Mouse (Mus musculus): Measurements from ENCODE around the gene Atxn7l1. TPM values are rescaled to one million over a fixed set of nuclear protein-coding genes. Genes with fewer than 3 reads are reported as not detected.
A peak's percentile ranks its signal among the peaks of the same experiment; 100 is the strongest.

The Atxn7l1 gene
- polyA plus RNA-seq, 1 experiment from 2014 or later: 10.8 TPM

GRCm38 (mm10) chr12:33315804-33316203 lies 168.3 kb downstream of the Atxn7l1 start:
- Histone ChIP-seq H3K36me3 (ENCODE audit: control insufficient read depth, insufficient read depth) (no peaks in the 10 kb centered on the region), H3K4me2 (ENCODE audit: low read depth, low read length) (peak overlapping the region; percentile 39), H3K9me3 (replicated peaks; ENCODE audit: control insufficient read depth, low read length) (no peaks in the 10 kb centered on the region), H3K4me3 (ENCODE audit: low read length) (peak overlapping the region; percentile 5; the same call in 1 of the 2 replicates), H3K27me3 (ENCODE audit: control insufficient read depth, insufficient read depth, low read length) (no peaks in the 10 kb centered on the region), H3K4me1 (ENCODE audit: control insufficient read depth, insufficient read depth, low read length) (peaks cover 23% of the 10 kb centered on the region), H3K27ac (ENCODE audit: low read length) (peak overlapping the region; percentile 10; the same call in 1 of the 2 replicates), H3K9ac (ENCODE audit: low read length) (no peak overlapping the region)
- 70% methylated on average over 5 of the region's 5 CpGs for WGBS
- no peak for ATAC-seq (replicated peaks; ENCODE audit: extremely low read depth, insufficient read depth, low FRiP score)

- no peak for ATAC-seq (replicated peaks; ENCODE audit: extremely low read depth, insufficient read depth, low FRiP score)
- H3K27me3 ChIP-seq (ENCODE audit: control insufficient read depth, insufficient read depth, low read length): no peaks in the 10 kb centered on the region
- no peaks in the 10 kb centered on the region for H3K36me3 ChIP-seq (ENCODE audit: control insufficient read depth, insufficient read depth)
- H3K4me2 ChIP-seq (ENCODE audit: low read depth, low read length): no peak overlapping the region
- H3K4me1 ChIP-seq (ENCODE audit: control insufficient read depth, insufficient read depth, low read length): peaks cover 14% of the 10 kb centered on the region
- no peak overlapping the region for H3K27ac ChIP-seq (ENCODE audit: low read length)
- no peak overlapping the region for H3K4me3 ChIP-seq (ENCODE audit: low read length)
- no peak overlapping the region for H3K9ac ChIP-seq (ENCODE audit: low read length)
- 61% methylated on average over 9 of the region's 9 CpGs for WGBS
- no peaks in the 10 kb centered on the region for H3K9me3 ChIP-seq (replicated peaks; ENCODE audit: control insufficient read depth, low read length)
Measured at GRCm38 (mm10) chr12:33317792-33318530, 170.5 kb downstream of the Atxn7l1 start.

GRCm38 (mm10) chr12:33322547-33322946 lies 175.1 kb downstream of the Atxn7l1 start:
- Histone ChIP-seq H3K36me3 (ENCODE audit: control insufficient read depth, insufficient read depth) (peaks cover 5% of the 10 kb centered on the region), H3K9ac (ENCODE audit: low read length) (no peak overlapping the region), H3K27me3 (ENCODE audit: control insufficient read depth, insufficient read depth, low read length) (no peaks in the 10 kb centered on the region), H3K4me1 (ENCODE audit: control insufficient read depth, insufficient read depth, low read length) (no peaks in the 10 kb centered on the region), H3K4me2 (ENCODE audit: low read depth, low read length) (no peak overlapping the region), H3K27ac (ENCODE audit: low read length) (no peak overlapping the region), H3K9me3 (replicated peaks; ENCODE audit: control insufficient read depth, low read length) (no peaks in the 10 kb centered on the region), H3K4me3 (ENCODE audit: low read length) (no peak overlapping the region)
- WGBS: 75% methylated on average over 7 of the region's 7 CpGs
- no peak for ATAC-seq (replicated peaks; ENCODE audit: extremely low read depth, insufficient read depth, low FRiP score)

- Histone ChIP-seq H3K9me3 (replicated peaks; ENCODE audit: control insufficient read depth, low read length) (no peaks in the 10 kb centered on the region), H3K4me2 (ENCODE audit: low read depth, low read length) (no peak overlapping the region), H3K4me3 (ENCODE audit: low read length) (no peak overlapping the region), H3K27ac (ENCODE audit: low read length) (no peak overlapping the region), H3K9ac (ENCODE audit: low read length) (no peak overlapping the region), H3K27me3 (ENCODE audit: control insufficient read depth, insufficient read depth, low read length) (no peaks in the 10 kb centered on the region), H3K36me3 (ENCODE audit: control insufficient read depth, insufficient read depth) (peaks cover 7% of the 10 kb centered on the region), H3K4me1 (ENCODE audit: control insufficient read depth, insufficient read depth, low read length) (no peaks in the 10 kb centered on the region)
- no peak for ATAC-seq (replicated peaks; ENCODE audit: extremely low read depth, insufficient read depth, low FRiP score)
- WGBS: 75% methylated on average over 1 of the region's 1 CpGs
Measured at GRCm38 (mm10) chr12:33323821-33324220, 176.3 kb downstream of the Atxn7l1 start.

- Histone ChIP-seq H3K9me3 (replicated peaks; ENCODE audit: control insufficient read depth, low read length) (no peaks in the 10 kb centered on the region), H3K9ac (ENCODE audit: low read length) (no peak overlapping the region), H3K4me2 (ENCODE audit: low read depth, low read length) (no peak overlapping the region), H3K4me1 (ENCODE audit: control insufficient read depth, insufficient read depth, low read length) (no peaks in the 10 kb centered on the region), H3K4me3 (ENCODE audit: low read length) (no peak overlapping the region), H3K27ac (ENCODE audit: low read length) (no peak overlapping the region), H3K27me3 (ENCODE audit: control insufficient read depth, insufficient read depth, low read length) (no peaks in the 10 kb centered on the region), H3K36me3 (ENCODE audit: control insufficient read depth, insufficient read depth) (peaks cover 7% of the 10 kb centered on the region)
- ATAC-seq (replicated peaks; ENCODE audit: extremely low read depth, insufficient read depth, low FRiP score): no peak
- WGBS: 72% methylated on average over 9 of the region's 9 CpGs
Measured at GRCm38 (mm10) chr12:33325424-33325823, 177.9 kb downstream of the Atxn7l1 start.

GRCm38 (mm10) chr12:33332046-33332445 lies 184.6 kb downstream of the Atxn7l1 start:
- H3K4me1 ChIP-seq (ENCODE audit: control insufficient read depth, insufficient read depth, low read length): no peaks in the 10 kb centered on the region
- peaks cover 4% of the 10 kb centered on the region; the same call in 1 of the 2 replicates for H3K36me3 ChIP-seq (ENCODE audit: control insufficient read depth, insufficient read depth)
- no peak overlapping the region for H3K27ac ChIP-seq (ENCODE audit: low read length)
- H3K9ac ChIP-seq (ENCODE audit: low read length): no peak overlapping the region
- no peak overlapping the region for H3K4me2 ChIP-seq (ENCODE audit: low read depth, low read length)
- WGBS: 74% methylated on average over 4 of the region's 4 CpGs
- H3K4me3 ChIP-seq (ENCODE audit: low read length): no peak overlapping the region
- no peaks in the 10 kb centered on the region for H3K27me3 ChIP-seq (ENCODE audit: control insufficient read depth, insufficient read depth, low read length)
- no peaks in the 10 kb centered on the region for H3K9me3 ChIP-seq (replicated peaks; ENCODE audit: control insufficient read depth, low read length)
- no peak for ATAC-seq (replicated peaks; ENCODE audit: extremely low read depth, insufficient read depth, low FRiP score)

GRCm38 (mm10) chr12:33332796-33333195 lies 185.3 kb downstream of the Atxn7l1 start:
- 61% methylated on average over 5 of the region's 5 CpGs for WGBS
- no peaks in the 10 kb centered on the region for H3K9me3 ChIP-seq (replicated peaks; ENCODE audit: control insufficient read depth, low read length)
- ATAC-seq (replicated peaks; ENCODE audit: extremely low read depth, insufficient read depth, low FRiP score): no peak
- no peak overlapping the region for H3K27ac ChIP-seq (ENCODE audit: low read length)
- 0 out of 2 replicates have a peak, but pooled peaks cover 1% of the 10 kb centered on the region for H3K36me3 ChIP-seq (ENCODE audit: control insufficient read depth, insufficient read depth)
- H3K9ac ChIP-seq (ENCODE audit: low read length): no peak overlapping the region
- H3K4me2 ChIP-seq (ENCODE audit: low read depth, low read length): no peak overlapping the region
- no peaks in the 10 kb centered on the region for H3K27me3 ChIP-seq (ENCODE audit: control insufficient read depth, insufficient read depth, low read length)
- no peaks in the 10 kb centered on the region for H3K4me1 ChIP-seq (ENCODE audit: control insufficient read depth, insufficient read depth, low read length)
- no peak overlapping the region for H3K4me3 ChIP-seq (ENCODE audit: low read length)

GRCm38 (mm10) chr12:33333914-33334313 lies 186.4 kb downstream of the Atxn7l1 start:
- no peaks in the 10 kb centered on the region for H3K36me3 ChIP-seq (ENCODE audit: control insufficient read depth, insufficient read depth)
- H3K4me1 ChIP-seq (ENCODE audit: control insufficient read depth, insufficient read depth, low read length): no peaks in the 10 kb centered on the region
- 13% methylated on average over 8 of the region's 8 CpGs for WGBS
- H3K9ac ChIP-seq (ENCODE audit: low read length): no peak overlapping the region
- H3K27me3 ChIP-seq (ENCODE audit: control insufficient read depth, insufficient read depth, low read length): no peaks in the 10 kb centered on the region
- H3K9me3 ChIP-seq (replicated peaks; ENCODE audit: control insufficient read depth, low read length): no peaks in the 10 kb centered on the region
- no peak overlapping the region for H3K4me2 ChIP-seq (ENCODE audit: low read depth, low read length)
- no peak overlapping the region for H3K4me3 ChIP-seq (ENCODE audit: low read length)
- ATAC-seq (replicated peaks; ENCODE audit: extremely low read depth, insufficient read depth, low FRiP score): peak; percentile 59; the same call in 1 of the 2 replicates
- H3K27ac ChIP-seq (ENCODE audit: low read length): no peak overlapping the region

GRCm38 (mm10) chr12:33334511-33334910 lies 187.0 kb downstream of the Atxn7l1 start:
- WGBS: 83% methylated on average over 2 of the region's 2 CpGs
- no peaks in the 10 kb centered on the region for H3K4me1 ChIP-seq (ENCODE audit: control insufficient read depth, insufficient read depth, low read length)
- no peaks in the 10 kb centered on the region for H3K9me3 ChIP-seq (replicated peaks; ENCODE audit: control insufficient read depth, low read length)
- ATAC-seq (replicated peaks; ENCODE audit: extremely low read depth, insufficient read depth, low FRiP score): no peak
- H3K36me3 ChIP-seq (ENCODE audit: control insufficient read depth, insufficient read depth): no peaks in the 10 kb centered on the region
- no peak overlapping the region for H3K9ac ChIP-seq (ENCODE audit: low read length)
- H3K27me3 ChIP-seq (ENCODE audit: control insufficient read depth, insufficient read depth, low read length): no peaks in the 10 kb centered on the region
- no peak overlapping the region for H3K4me2 ChIP-seq (ENCODE audit: low read depth, low read length)
- H3K4me3 ChIP-seq (ENCODE audit: low read length): no peak overlapping the region
- no peak overlapping the region for H3K27ac ChIP-seq (ENCODE audit: low read length)
